Mouse (Mus musculus) CH12.LX (cell line): ENCODE data around the gene Gla.

ENCODE experiments used
- CTCF ChIP-seq, 2 experiments: IDR thresholded peaks in 1 of 2; conservative IDR thresholded peaks in 1 of 2; 2 replicates each; pipeline ENCODE4 v1.5.1; 2011 to 2012; ENCODE audit warnings: low read depth in 2 of 2, low read length in 2 of 2, improper control_type of control experiment in 1 of 2, inconsistent platforms in 1 of 2, mild to moderate bottlenecking in 1 of 2, moderate library complexity in 1 of 2
- EP300 ChIP-seq: IDR thresholded peaks from 2 replicates; pipeline ENCODE4 v1.6.1; 2011; ENCODE audit warnings: low read length, improper control_type of control experiment
- ETS1 ChIP-seq: conservative IDR thresholded peaks from 2 replicates; pipeline ENCODE4 v1.6.1; 2012; ENCODE audit warnings: low read depth, mild to moderate bottlenecking, inconsistent platforms, low read length, improper control_type of control experiment, moderate library complexity
- KAT2A ChIP-seq: IDR thresholded peaks from 2 replicates; pipeline ENCODE4 v1.6.1; 2012; ENCODE audit warnings: low read length, improper control_type of control experiment, inconsistent platforms; ENCODE audit not compliant: insufficient replicate concordance
- MAX ChIP-seq: IDR thresholded peaks from 2 replicates; pipeline ENCODE4 v1.6.1; 2011; ENCODE audit warnings: low read length, improper control_type of control experiment
- MYC ChIP-seq: IDR thresholded peaks from 2 replicates; pipeline ENCODE4 v1.6.1; 2011; ENCODE audit warnings: low read depth, mild to moderate bottlenecking, improper control_type of control experiment, low read length
- PAX5 ChIP-seq: IDR thresholded peaks from 2 replicates; pipeline ENCODE4 v1.6.1; 2012; ENCODE audit warnings: low read length, inconsistent platforms, mixed read lengths

- no peak for TF ChIP-seq MYC
- TF ChIP-seq CTCF (conservative IDR thresholded peaks at IDR 0.05 in 1 of 2, IDR thresholded peaks at IDR 0.05 in 1 of 2; ENCODE audit: low read depth in 2 of 2, low read length in 2 of 2): peak in 1 of 2 experiments; percentile 43; a peak in 2 of 4 replicates
- TF ChIP-seq ETS1: no peak
- no peak for TF ChIP-seq PAX5
- no peak for TF ChIP-seq KAT2A
- TF ChIP-seq EP300: no peak
- no peak for TF ChIP-seq MAX
These were observed 13.4 kb upstream of the Gla start for GRCm38 (mm10) chrX:134614306-134614705.
